Mouse (Mus musculus) liver, embryonic 14.5 days (tissue): ENCODE results near the gene Ptprn2.

Experiments
- CTCF ChIP-seq: IDR thresholded peaks from 2 replicates; pipeline ENCODE4 v1.5.1; 2016; ENCODE audit warnings: antibody characterized with exemption, low read depth, control low read depth
- EP300 ChIP-seq: IDR thresholded peaks from 2 replicates; pipeline ENCODE4 v1.6.1; 2016; ENCODE audit warnings: antibody characterized with exemption, low read depth

- TF ChIP-seq CTCF (no peak), EP300 (no peak)
These were observed 743.9 kb downstream of the Ptprn2 start for GRCm38 (mm10) chr12:117229442-117229841.
